Mouse (Mus musculus) T-cell, adult 66 days (primary cell): Measurements from ENCODE around the gene Casd1. TPM values are rescaled to one million over a fixed set of nuclear protein-coding genes. Genes with fewer than 3 reads are reported as not detected.

ENCODE experiments used
- total RNA-seq, 2 experiments: library from RNA; stranded (reverse); gene quantifications; 3 replicates in 1 of 2; 4 replicates in 1 of 2; pipeline ENCODE4 v1.2.4; 2023

Casd1 gene
- 10 to 100 TPM; 21.9 to 23.9 TPM for total RNA-seq

GRCm38 (mm10) chr6:4600658-4601296, at the start of gene Casd1:
Gene Casd1, plus strand, starts transcription at chr6:4600839.

Other genes with a start within 250 kb of the Casd1 start
- gene Col1a2, start 96.0 kb upstream of the Casd1 start, total RNA-seq = 1 to 10 TPM in 1 of 2 experiments, under 1 TPM in 1; 0.27 to 1.1 TPM
- under 1 TPM; 0.70 to 0.98 TPM for gene Sgce, start 146.4 kb downstream of the Casd1 start, total RNA-seq
- under 1 TPM; 0.09 TPM for gene Peg10, start 146.5 kb downstream of the Casd1 start, total RNA-seq